Mouse (Mus musculus) embryonic fibroblast, embryonic 13.5 days (primary cell): ENCODE measurements at regions not wholly inside any gene's neighbourhood (a gene's known extent, or its start where the extent isn't known, plus 50 kb on each side); places are given as distances from the start of the nearest gene placed in this dataset.

Source experiments
- CTCF ChIP-seq: IDR thresholded peaks from 2 replicates; pipeline ENCODE4 v1.5.1; 2011; ENCODE audit warnings: mild to moderate bottlenecking, control low read depth, low read length, moderate library complexity, borderline replicate concordance; ENCODE audit not compliant: insufficient read depth
- POLR2A ChIP-seq: IDR thresholded peaks from 2 replicates; pipeline ENCODE4 v1.6.1; 2011; ENCODE audit warnings: low read depth, mild to moderate bottlenecking, control low read depth, low read length, moderate library complexity

GRCm38 (mm10) chr11:91862138-91862537 lies 284.8 kb upstream of the Kif2b start:
- no peak for TF ChIP-seq CTCF
- no peak for TF ChIP-seq POLR2A
